Mouse (Mus musculus) myocyte (in vitro differentiated cells): ENCODE data around the gene 2810021J22Rik.

Source experiments
- CEBPB ChIP-seq: IDR thresholded peaks from 2 replicates; pipeline ENCODE4 v1.6.1; 2011; ENCODE audit warnings: mild to moderate bottlenecking, moderate library complexity; ENCODE audit not compliant: poor library complexity, insufficient read depth, severe bottlenecking
- E2F4 ChIP-seq: IDR thresholded peaks from one replicate; pipeline ENCODE4 v1.6.1; 2011; ENCODE audit warnings: mild to moderate bottlenecking, control low read depth, moderate library complexity; ENCODE audit not compliant: insufficient read depth
- MAX ChIP-seq: IDR thresholded peaks from one replicate; pipeline ENCODE4 v1.6.1; 2011; ENCODE audit warnings: low read depth, mild to moderate bottlenecking, control low read depth
- MYOD1 ChIP-seq, 3 experiments: IDR thresholded peaks; one replicate each; pipeline ENCODE4 v1.6.1; 2011; ENCODE audit warnings: control low read depth in 2 of 3, low read depth in 2 of 3, mild to moderate bottlenecking in 2 of 3, moderate library complexity in 1 of 3; ENCODE audit not compliant: insufficient read length in 2 of 3, control insufficient read depth in 1 of 3
- MYOG ChIP-seq, 3 experiments: IDR thresholded peaks; one replicate each; pipeline ENCODE4 v1.6.1; 2011; ENCODE audit warnings: control low read depth in 2 of 3, low read depth in 2 of 3, mild to moderate bottlenecking in 2 of 3; ENCODE audit not compliant: insufficient read length in 2 of 3, control insufficient read depth in 1 of 3, insufficient read depth in 1 of 3
- POLR2A ChIP-seq: IDR thresholded peaks from one replicate; pipeline ENCODE4 v1.6.1; 2011; ENCODE audit warnings: low read depth, mild to moderate bottlenecking, control low read depth, moderate library complexity; ENCODE audit not compliant: insufficient read length
- POLR2AphosphoS2 ChIP-seq: IDR thresholded peaks from one replicate; pipeline ENCODE4 v1.6.1; 2011; ENCODE audit warnings: low read depth, control low read depth; ENCODE audit not compliant: insufficient read length
- REST ChIP-seq: IDR thresholded peaks from one replicate; pipeline ENCODE4 v1.6.1; 2011; ENCODE audit warnings: mild to moderate bottlenecking, control low read depth, moderate library complexity; ENCODE audit not compliant: insufficient read depth, insufficient read length
- SRF ChIP-seq: IDR thresholded peaks from one replicate; pipeline ENCODE4 v1.6.1; 2011; ENCODE audit warnings: low read depth; ENCODE audit not compliant: control insufficient read depth, insufficient read length
- TCF12 ChIP-seq: IDR thresholded peaks from one replicate; pipeline ENCODE4 v1.6.1; 2011; ENCODE audit warnings: mild to moderate bottlenecking, control low read depth; ENCODE audit not compliant: poor library complexity, insufficient read depth, severe bottlenecking
- TCF3 ChIP-seq: IDR thresholded peaks from one replicate; pipeline ENCODE4 v1.6.1; 2011; ENCODE audit warnings: low read depth, control low read depth; ENCODE audit not compliant: insufficient read length
- USF1 ChIP-seq: IDR thresholded peaks from one replicate; pipeline ENCODE4 v1.6.1; 2011; ENCODE audit warnings: low read depth, mild to moderate bottlenecking, control low read depth, moderate library complexity

GRCm38 (mm10) chr11:58904838-58905237 is 37.8 kb downstream of the 2810021J22Rik start:
- TF ChIP-seq MYOD1 (IDR thresholded peaks at IDR 0.05; ENCODE audit: control insufficient read depth in 1 of 3, insufficient read length in 2 of 3, low read depth in 2 of 3) (no peak), USF1 (no peak), POLR2A (no peak), E2F4 (no peak), POLR2AphosphoS2 (no peak), TCF12 (no peak), REST (no peak), MAX (no peak), CEBPB (no peak), SRF (no peak), TCF3 (no peak), MYOG (IDR thresholded peaks at IDR 0.05; ENCODE audit: control insufficient read depth in 1 of 3, insufficient read depth in 1 of 3, insufficient read length in 2 of 3, low read depth in 2 of 3) (no peak)
